ENCODE assay signal across 22 mouse cellular contexts in genomic region chr8:108236715-108237114, GRCm38 (mm10).
DNase-seq lines count a peak whose midpoint lies in the region; ATAC-seq and TF ChIP-seq lines count a peak whose summit lies in the region.
"Had no signal": no experiment of that assay in that cellular context is flagged by ENCODE, and none has a peak within 500 bp of the region (broad histone marks: within the 10 kb centered on the region; RNA-seq: fewer than 3 reads in every experiment).

No protein-coding gene starts in this region.

- no peaks in the 10 kb centered on the region for H3K4me1 ChIP-seq in forebrain, postnatal 0 days (ENCODE audit: insufficient read depth)
- H3K4me1 ChIP-seq in forebrain, embryonic 10.5 days, result peaks cover 53% of the 10 kb centered on the region
- peaks cover 14% of the 10 kb centered on the region; the same call in 1 of the 2 replicates for H3K4me1 ChIP-seq in lung, embryonic 14.5 days (ENCODE audit: insufficient read depth)
- H3K4me1 ChIP-seq in lung, adult 2 months (ENCODE audit: control insufficient read depth, insufficient read depth, low read length), result no peaks in the 10 kb centered on the region

- TF ChIP-seq CTCF in forebrain, postnatal 0 days (IDR thresholded peaks at IDR 0.05; ENCODE audit: low read depth), result no peak
- TF ChIP-seq CTCF in lung, embryonic 14.5 days (IDR thresholded peaks at IDR 0.05; ENCODE audit: low read depth), result no peak
- no peak for TF ChIP-seq CTCF in lung, adult 2 months (IDR thresholded peaks at IDR 0.05; ENCODE audit: insufficient read depth, low read length)

- no peak overlapping the region for H3K4me3 ChIP-seq in forebrain, postnatal 0 days (ENCODE audit: low read depth, low read length)
- H3K4me3 ChIP-seq in forebrain, embryonic 10.5 days, result no peak overlapping the region
- no peak overlapping the region for H3K4me3 ChIP-seq in lung, embryonic 14.5 days (ENCODE audit: low read depth, low read length)
- no peak overlapping the region for H3K4me3 ChIP-seq in lung, adult 2 months (replicated peaks; ENCODE audit: extremely low read depth, low read depth, low read length)
- H3K4me3 ChIP-seq: embryonic facial prominence, embryonic 15.5 days; erythroblast, embryonic 14.5 days; gastrocnemius, adult 2 months; heart, embryonic 10.5 days; hindbrain, embryonic 13.5 days had no signal

- WGBS in forebrain, postnatal 0 days, result 38% methylated on average over 8 of the region's 8 CpGs
- WGBS in forebrain, embryonic 10.5 days, result 89% methylated on average over 8 of the region's 8 CpGs
- WGBS in lung, embryonic 14.5 days, result 30% methylated on average over 8 of the region's 8 CpGs
- 37% methylated on average over 8 of the region's 8 CpGs for WGBS in lung, adult 2 months

- TF ChIP-seq POLR2A in lung, adult 2 months (IDR thresholded peaks at IDR 0.05; ENCODE audit: borderline replicate concordance, extremely low read depth, low read depth, low read length), result no peak

- H3K27me3 ChIP-seq in forebrain, postnatal 0 days (ENCODE audit: insufficient read depth, low read length), result no peaks in the 10 kb centered on the region; the same call in 1 of the 2 replicates
- peaks cover 11% of the 10 kb centered on the region; the same call in 1 of the 2 replicates for H3K27me3 ChIP-seq in forebrain, embryonic 10.5 days (ENCODE audit: poor library complexity, severe bottlenecking)
- H3K27me3 ChIP-seq in lung, embryonic 14.5 days (ENCODE audit: insufficient read depth, low read length), result no peaks in the 10 kb centered on the region

- H3K4me2 ChIP-seq in forebrain, postnatal 0 days (ENCODE audit: low read depth), result no peak overlapping the region
- H3K4me2 ChIP-seq in lung, embryonic 14.5 days, result 0 out of 2 replicates have a peak overlapping the region, but pooled peaks have one; percentile 18
- H3K4me2 ChIP-seq: embryonic facial prominence, embryonic 15.5 days; hindbrain, embryonic 13.5 days had no signal

- peak; percentile 73 for ATAC-seq in forebrain, postnatal 0 days
- no peak for ATAC-seq in lung, embryonic 14.5 days (ENCODE audit: insufficient read depth)
- ATAC-seq: hindbrain, postnatal 0 days had no signal

- no peaks in the 10 kb centered on the region for H3K9me3 ChIP-seq in forebrain, postnatal 0 days (ENCODE audit: low read length)
- no peaks in the 10 kb centered on the region for H3K9me3 ChIP-seq in forebrain, embryonic 10.5 days
- H3K9me3 ChIP-seq in lung, embryonic 14.5 days (ENCODE audit: low read depth, low read length), result no peaks in the 10 kb centered on the region
- H3K9me3 ChIP-seq: embryonic facial prominence, embryonic 15.5 days; heart, embryonic 10.5 days; hindbrain, embryonic 13.5 days had no signal

- DNase-seq in forebrain, postnatal 0 days, result peak; percentile 78
- DNase-seq in forebrain, embryonic 10.5 days (ENCODE audit: extremely low spot score, low spot score), result no peak
- DNase-seq in lung, embryonic 14.5 days, result peak; percentile 59
- no peak for DNase-seq in lung, adult 2 months
- peak; percentile 4 for DNase-seq in right cerebral cortex, adult 18-20 months
- DNase-seq in right cerebral cortex, postnatal 25 days, result no peak
- DNase-seq in kidney, adult 11 months, result no peak
- DNase-seq: adrenal gland, adult 2 months; adrenal gland, postnatal 25 days; cerebellum, adult 11 months; cerebellum, adult 8-10 months; cerebellum, postnatal 14 days; embryo, embryonic 11 days; gastrocnemius, adult 2 months; gastrocnemius, postnatal 36 days; heart, adult 18-20 months; heart, postnatal 10 days had no signal

- no peak overlapping the region for H3K9ac ChIP-seq in forebrain, postnatal 0 days
- H3K9ac ChIP-seq in lung, embryonic 14.5 days, result no peak overlapping the region
- H3K9ac ChIP-seq: embryonic facial prominence, embryonic 15.5 days; hindbrain, embryonic 13.5 days had no signal

- H3K36me3 ChIP-seq in forebrain, postnatal 0 days (ENCODE audit: insufficient read depth), result no peaks in the 10 kb centered on the region
- no peaks in the 10 kb centered on the region for H3K36me3 ChIP-seq in forebrain, embryonic 10.5 days (replicated peaks)
- no peaks in the 10 kb centered on the region for H3K36me3 ChIP-seq in lung, embryonic 14.5 days (ENCODE audit: insufficient read depth)
- H3K36me3 ChIP-seq: embryonic facial prominence, embryonic 15.5 days; heart, embryonic 10.5 days; hindbrain, embryonic 13.5 days had no signal

- no peak overlapping the region for H3K27ac ChIP-seq in forebrain, postnatal 0 days (ENCODE audit: low read depth, low read length)
- H3K27ac ChIP-seq in forebrain, embryonic 10.5 days, result no peak overlapping the region
- H3K27ac ChIP-seq in lung, embryonic 14.5 days (ENCODE audit: low read depth), result 0 out of 2 replicates have a peak overlapping the region, but pooled peaks have one; percentile 24
- H3K27ac ChIP-seq: embryonic facial prominence, embryonic 15.5 days; gastrocnemius, adult 2 months; heart, embryonic 10.5 days; hindbrain, embryonic 13.5 days; hindbrain, postnatal 0 days had no signal

Comparison
In these comparisons a context has a peak if more than half of its experiments do, and no peak if none do; other contexts are left out.
1. DNase-seq: peak in forebrain, postnatal 0 days (single experiment), lung, embryonic 14.5 days (single experiment) and right cerebral cortex, adult 18-20 months (single experiment); none in forebrain, embryonic 10.5 days (single experiment), lung, adult 2 months (single experiment), right cerebral cortex, postnatal 25 days (single experiment) and kidney, adult 11 months (single experiment).